Mouse (Mus musculus): ENCODE data around the gene Ube2e1.

- no peak for TF ChIP-seq CTCF (IDR thresholded peaks at IDR 0.05; ENCODE audit: low read depth, low read length)
- TF ChIP-seq GATA1 (IDR thresholded peaks at IDR 0.05; ENCODE audit: borderline replicate concordance, low read length), result no peak
- no peak for TF ChIP-seq POLR2AphosphoS5 (IDR thresholded peaks at IDR 0.05; ENCODE audit: insufficient replicate concordance, low read depth, low read length)
- TF ChIP-seq TAL1 (conservative IDR thresholded peaks at IDR 0.05; ENCODE audit: low read depth, low read length), result no peak
- TF ChIP-seq GATA2 (IDR thresholded peaks at IDR 0.05; ENCODE audit: borderline replicate concordance, low read depth, low read length), result no peak
These were observed 32.7 kb upstream of the Ube2e1 start for GRCm38 (mm10) chr14:18364321-18364720.

Data from G1E (cell line).